Mouse (Mus musculus): ENCODE measurements at regions not wholly inside any gene's neighbourhood (a gene's known extent, or its start where the extent isn't known, plus 50 kb on each side); places are given as distances from the start of the nearest gene placed in this dataset.

DNA sequence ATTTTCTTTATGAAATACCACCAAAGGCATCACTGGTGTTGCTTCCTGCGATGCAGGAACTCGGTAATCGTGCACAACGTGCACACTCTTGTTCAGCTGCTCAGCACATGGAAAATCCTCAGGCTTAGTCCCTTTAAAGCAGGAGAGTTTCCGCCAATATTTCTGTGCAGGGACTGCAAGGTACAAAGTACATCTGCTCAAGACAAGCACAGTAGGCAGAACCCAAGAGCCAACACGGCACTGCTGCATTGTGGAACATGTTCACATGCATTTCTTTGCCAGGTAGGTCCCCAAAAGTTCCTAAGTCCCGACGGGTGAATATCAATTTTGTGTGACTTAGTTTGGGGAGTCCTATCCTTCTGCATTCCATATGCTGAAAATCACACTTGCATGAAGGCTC, 808.0 kb upstream of the Pou3f3 start:
- Histone ChIP-seq H3K4me3 (no peak overlapping the region), H3K36me3 (ENCODE audit: control insufficient read depth, insufficient read depth) (no peaks in the 10 kb centered on the region), H3K4me2 (ENCODE audit: low read depth) (no peak overlapping the region)

DNA sequence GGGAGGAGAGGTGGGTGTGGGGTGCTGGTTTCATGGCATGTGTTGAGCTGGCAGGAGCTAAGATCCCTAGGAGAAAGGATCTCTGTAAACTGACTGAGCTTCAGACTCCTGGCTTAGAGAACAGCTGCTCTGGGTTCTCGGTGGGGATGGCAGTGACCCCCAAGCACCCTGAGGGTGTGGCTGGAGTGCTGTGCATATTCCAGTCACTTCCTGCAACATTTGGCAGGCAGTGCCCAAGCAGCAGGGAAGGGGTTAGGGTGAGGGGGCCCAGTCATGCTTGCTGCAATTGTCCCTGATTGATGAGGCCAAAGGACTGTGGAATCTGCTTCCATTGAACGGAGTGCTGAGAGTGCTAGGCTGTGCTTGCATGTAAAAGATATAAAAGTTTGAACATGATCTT, 807.4 kb upstream of the Pou3f3 start:
- TF ChIP-seq POLR2AphosphoS2 (IDR thresholded peaks at IDR 0.05; ENCODE audit: insufficient read length, low read depth) (no peak), POLR2A (IDR thresholded peaks at IDR 0.05; ENCODE audit: insufficient read length, low read depth) (no peak), MAX (IDR thresholded peaks at IDR 0.05; ENCODE audit: low read depth) (no peak), MYOG (IDR thresholded peaks at IDR 0.05; ENCODE audit: control insufficient read depth in 1 of 3, insufficient read depth in 1 of 3, insufficient read length in 2 of 3, low read depth in 2 of 3) (no peak), REST (IDR thresholded peaks at IDR 0.05; ENCODE audit: insufficient read depth, insufficient read length) (no peak), USF1 (IDR thresholded peaks at IDR 0.05; ENCODE audit: low read depth) (no peak), CEBPB (IDR thresholded peaks at IDR 0.05; ENCODE audit: insufficient read depth, poor library complexity, severe bottlenecking) (no peak), TCF12 (IDR thresholded peaks at IDR 0.05; ENCODE audit: insufficient read depth, poor library complexity, severe bottlenecking) (no peak), TCF3 (IDR thresholded peaks at IDR 0.05; ENCODE audit: insufficient read length, low read depth) (no peak), MYOD1 (IDR thresholded peaks at IDR 0.05; ENCODE audit: control insufficient read depth in 1 of 3, insufficient read length in 2 of 3, low read depth in 2 of 3) (no peak), E2F4 (IDR thresholded peaks at IDR 0.05; ENCODE audit: insufficient read depth) (no peak), SRF (IDR thresholded peaks at IDR 0.05; ENCODE audit: control insufficient read depth, insufficient read length, low read depth) (no peak)
- no peaks in the 10 kb centered on the region for H3K27me3 ChIP-seq (ENCODE audit: control insufficient read depth, insufficient read depth, insufficient read length)

More for the DNA sequence above, 808.0 kb upstream of the Pou3f3 start:
- no peak for TF ChIP-seq TCF3 (IDR thresholded peaks at IDR 0.05; ENCODE audit: insufficient read length, low read depth)
- no peak for TF ChIP-seq TCF12 (IDR thresholded peaks at IDR 0.05; ENCODE audit: insufficient read depth, poor library complexity, severe bottlenecking)
- no peak for TF ChIP-seq POLR2AphosphoS2 (IDR thresholded peaks at IDR 0.05; ENCODE audit: insufficient read length, low read depth)
- no peak for TF ChIP-seq SRF (IDR thresholded peaks at IDR 0.05; ENCODE audit: control insufficient read depth, insufficient read length, low read depth)
- TF ChIP-seq POLR2A (IDR thresholded peaks at IDR 0.05; ENCODE audit: insufficient read length, low read depth): no peak
- TF ChIP-seq MYOG (IDR thresholded peaks at IDR 0.05; ENCODE audit: control insufficient read depth in 1 of 3, insufficient read depth in 1 of 3, insufficient read length in 2 of 3, low read depth in 2 of 3): no peak
- no peak for TF ChIP-seq USF1 (IDR thresholded peaks at IDR 0.05; ENCODE audit: low read depth)
- TF ChIP-seq REST (IDR thresholded peaks at IDR 0.05; ENCODE audit: insufficient read depth, insufficient read length): no peak
- no peak for TF ChIP-seq MAX (IDR thresholded peaks at IDR 0.05; ENCODE audit: low read depth)
- no peak for TF ChIP-seq CEBPB (IDR thresholded peaks at IDR 0.05; ENCODE audit: insufficient read depth, poor library complexity, severe bottlenecking)
- no peak for TF ChIP-seq MYOD1 (IDR thresholded peaks at IDR 0.05; ENCODE audit: control insufficient read depth in 1 of 3, insufficient read length in 2 of 3, low read depth in 2 of 3)
- TF ChIP-seq E2F4 (IDR thresholded peaks at IDR 0.05; ENCODE audit: insufficient read depth): no peak
- H3ac ChIP-seq (ENCODE audit: control insufficient read depth, insufficient read length): no peak overlapping the region
- H3K79me2 ChIP-seq (ENCODE audit: control insufficient read depth, insufficient read depth): no peaks in the 10 kb centered on the region
- H3K27me3 ChIP-seq (ENCODE audit: control insufficient read depth, insufficient read depth, insufficient read length): no peaks in the 10 kb centered on the region

DNA sequence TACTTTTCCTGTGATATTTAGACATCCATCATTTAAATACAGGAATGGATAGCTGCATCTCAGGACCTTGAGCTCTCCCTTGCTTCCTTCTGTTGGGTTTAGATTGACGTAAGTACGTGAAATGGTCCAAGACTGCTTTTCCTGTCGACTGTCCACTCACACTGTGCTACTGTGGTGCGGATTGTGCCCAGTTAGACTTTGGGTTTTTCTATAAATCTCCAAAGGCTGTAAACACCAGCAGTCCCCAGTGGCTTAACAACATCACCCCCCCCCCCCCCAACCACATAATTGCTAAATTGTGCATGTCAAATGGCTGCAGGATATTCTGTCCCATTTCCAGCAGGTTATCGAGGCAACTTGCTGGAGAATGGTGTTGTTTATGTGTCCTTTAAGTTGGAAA, 806.6 kb upstream of the Pou3f3 start:
- Histone ChIP-seq H3K27me3 (ENCODE audit: control insufficient read depth, insufficient read depth, insufficient read length) (no peaks in the 10 kb centered on the region), H3K4me2 (ENCODE audit: low read depth) (no peak overlapping the region), H3K79me2 (ENCODE audit: control insufficient read depth, insufficient read depth) (no peaks in the 10 kb centered on the region), H3K36me3 (ENCODE audit: control insufficient read depth, insufficient read depth) (no peaks in the 10 kb centered on the region), H3ac (ENCODE audit: control insufficient read depth, insufficient read length) (no peak overlapping the region), H3K4me3 (no peak overlapping the region)
- TF ChIP-seq MYOD1 (IDR thresholded peaks at IDR 0.05; ENCODE audit: control insufficient read depth in 1 of 3, insufficient read length in 2 of 3, low read depth in 2 of 3): no peak
- no peak for TF ChIP-seq TCF12 (IDR thresholded peaks at IDR 0.05; ENCODE audit: insufficient read depth, poor library complexity, severe bottlenecking)
- TF ChIP-seq USF1 (IDR thresholded peaks at IDR 0.05; ENCODE audit: low read depth): no peak
- TF ChIP-seq POLR2AphosphoS2 (IDR thresholded peaks at IDR 0.05; ENCODE audit: insufficient read length, low read depth): no peak
- TF ChIP-seq POLR2A (IDR thresholded peaks at IDR 0.05; ENCODE audit: insufficient read length, low read depth): no peak
- TF ChIP-seq MAX (IDR thresholded peaks at IDR 0.05; ENCODE audit: low read depth): no peak
- no peak for TF ChIP-seq MYOG (IDR thresholded peaks at IDR 0.05; ENCODE audit: control insufficient read depth in 1 of 3, insufficient read depth in 1 of 3, insufficient read length in 2 of 3, low read depth in 2 of 3)
- TF ChIP-seq REST (IDR thresholded peaks at IDR 0.05; ENCODE audit: insufficient read depth, insufficient read length): no peak
- no peak for TF ChIP-seq TCF3 (IDR thresholded peaks at IDR 0.05; ENCODE audit: insufficient read length, low read depth)
- TF ChIP-seq CEBPB (IDR thresholded peaks at IDR 0.05; ENCODE audit: insufficient read depth, poor library complexity, severe bottlenecking): no peak
- TF ChIP-seq E2F4 (IDR thresholded peaks at IDR 0.05; ENCODE audit: insufficient read depth): no peak
- TF ChIP-seq SRF (IDR thresholded peaks at IDR 0.05; ENCODE audit: control insufficient read depth, insufficient read length, low read depth): no peak

More for the DNA sequence above, 807.4 kb upstream of the Pou3f3 start:
- Histone ChIP-seq H3K79me2 (ENCODE audit: control insufficient read depth, insufficient read depth) (no peaks in the 10 kb centered on the region), H3K4me3 (no peak overlapping the region), H3K4me2 (ENCODE audit: low read depth) (no peak overlapping the region), H3ac (ENCODE audit: control insufficient read depth, insufficient read length) (no peak overlapping the region), H3K36me3 (ENCODE audit: control insufficient read depth, insufficient read depth) (no peaks in the 10 kb centered on the region)

DNA sequence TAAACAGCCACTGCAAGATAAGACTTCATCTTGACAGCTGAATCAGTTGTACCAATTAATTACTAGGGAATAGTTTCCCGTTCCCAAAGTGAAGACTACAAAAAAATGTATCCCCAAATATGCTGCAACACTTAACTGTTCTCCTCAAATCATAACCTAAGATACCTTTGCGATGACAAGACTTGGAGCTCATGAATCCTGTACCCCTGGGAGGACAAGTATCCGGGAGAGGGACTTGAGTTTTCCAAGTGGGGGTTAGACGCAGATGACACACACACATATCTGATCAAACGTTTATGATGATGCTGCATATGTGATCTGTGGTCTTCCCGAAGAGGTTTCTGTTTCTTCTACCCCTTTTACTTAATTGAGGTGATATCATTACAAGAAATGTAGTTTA, 805.6 kb upstream of the Pou3f3 start:
- Histone ChIP-seq H3K27me3 (ENCODE audit: control insufficient read depth, insufficient read depth, insufficient read length) (no peaks in the 10 kb centered on the region), H3ac (ENCODE audit: control insufficient read depth, insufficient read length) (no peak overlapping the region), H3K4me3 (no peak overlapping the region), H3K36me3 (ENCODE audit: control insufficient read depth, insufficient read depth) (no peaks in the 10 kb centered on the region), H3K4me2 (ENCODE audit: low read depth) (no peak overlapping the region), H3K79me2 (ENCODE audit: control insufficient read depth, insufficient read depth) (no peaks in the 10 kb centered on the region)
- TF ChIP-seq TCF12 (IDR thresholded peaks at IDR 0.05; ENCODE audit: insufficient read depth, poor library complexity, severe bottlenecking) (no peak), MYOG (IDR thresholded peaks at IDR 0.05; ENCODE audit: control insufficient read depth in 1 of 3, insufficient read depth in 1 of 3, insufficient read length in 2 of 3, low read depth in 2 of 3) (no peak), USF1 (IDR thresholded peaks at IDR 0.05; ENCODE audit: low read depth) (no peak)
